Mouse (Mus musculus) megakaryocyte progenitor cell, adult 5-6 weeks (primary cell): Measurements from ENCODE around the gene Nipal3. TPM values are rescaled to one million over a fixed set of nuclear protein-coding genes. Genes with fewer than 3 reads are reported as not detected.

ENCODE experiments used
- ATAC-seq: replicated peaks from 2 replicates; pipeline ENCODE4 v1.8.0; 2016; ENCODE audit warnings: mild to moderate bottlenecking, moderate TSS enrichment, inconsistent platforms; ENCODE audit not compliant: poor library complexity
- total RNA-seq, 2 experiments: library from RNA; stranded (forward) in 1 of 2; stranded (reverse) in 1 of 2; fragments of 157-497, 149-512 nt in 1 of 2; fragments of 200-1000 nt in 1 of 2; gene quantifications; 2 replicates each; pipeline versions ENCODE4 v1.2.3 to v1.2.4; 2015 to 2017

Nipal3 gene
- total RNA-seq, 2 experiments from 2014 or later, result 6.6 to 23.3 TPM

- ATAC-seq, result peak; percentile 63
These were observed 12.9 kb upstream of the Nipal3 start for GRCm38 (mm10) chr4:135507547-135508350.

- ATAC-seq, result peak; percentile 49
These were observed 11.0 kb upstream of the Nipal3 start for GRCm38 (mm10) chr4:135505794-135506193.

- ATAC-seq, result 0 out of 2 replicates have a peak, but pooled peaks have one; percentile 26
These were observed 6.7 kb upstream of the Nipal3 start for GRCm38 (mm10) chr4:135501587-135501986.

- 0 out of 2 replicates have a peak, but pooled peaks have one; percentile 19 for ATAC-seq
These were observed 5.0 kb upstream of the Nipal3 start for GRCm38 (mm10) chr4:135499831-135500230.

- no peak for ATAC-seq
These were observed 3.3 kb upstream of the Nipal3 start for GRCm38 (mm10) chr4:135498136-135498535.

- ATAC-seq, result no peak
These were observed 972 bp upstream of the Nipal3 start for GRCm38 (mm10) chr4:135495810-135496209.

GRCm38 (mm10) chr4:135495397-135495791 is 556 bp upstream of the Nipal3 start:
- no peak for ATAC-seq

- ATAC-seq, result peak; percentile 41
These were observed 932 bp downstream of the Nipal3 start for GRCm38 (mm10) chr4:135493691-135494520.

- no peak for ATAC-seq
These were observed 1.6 kb downstream of the Nipal3 start for GRCm38 (mm10) chr4:135493271-135493670.

- no peak for ATAC-seq
These were observed 5.6 kb downstream of the Nipal3 start for GRCm38 (mm10) chr4:135489256-135489655.

- ATAC-seq, result no peak
These were observed 8.5 kb downstream of the Nipal3 start for GRCm38 (mm10) chr4:135486352-135486751.

- ATAC-seq, result no peak
These were observed 9.8 kb downstream of the Nipal3 start for GRCm38 (mm10) chr4:135485086-135485485.

GRCm38 (mm10) chr4:135480370-135480769 is 14.5 kb downstream of the Nipal3 start:
- ATAC-seq, result peak; percentile 77

GRCm38 (mm10) chr4:135477851-135478250 is 17.0 kb downstream of the Nipal3 start:
- ATAC-seq, result no peak

- ATAC-seq, result no peak
These were observed 31.4 kb downstream of the Nipal3 start for GRCm38 (mm10) chr4:135463406-135463805.

- ATAC-seq, result no peak
These were observed 41.3 kb downstream of the Nipal3 start for GRCm38 (mm10) chr4:135453572-135453971.

- ATAC-seq, result no peak
These were observed 41.7 kb downstream of the Nipal3 start for GRCm38 (mm10) chr4:135453164-135453563.

GRCm38 (mm10) chr4:135451360-135452015 is 43.4 kb downstream of the Nipal3 start:
- ATAC-seq, result no peak

- ATAC-seq, result no peak
These were observed 52.4 kb downstream of the Nipal3 start for GRCm38 (mm10) chr4:135442473-135442872.

- ATAC-seq, result peak; percentile 70
These were observed 54.8 kb downstream of the Nipal3 start for GRCm38 (mm10) chr4:135439904-135440522.

GRCm38 (mm10) chr4:135439188-135439647 is 55.6 kb downstream of the Nipal3 start:
- peak; percentile 87 for ATAC-seq
